Mouse (Mus musculus) stomach, postnatal 0 days (tissue): Measurements from ENCODE around the gene Glt28d2. TPM values are rescaled to one million over a fixed set of nuclear protein-coding genes. Genes with fewer than 3 reads are reported as not detected.

Source experiments
- ATAC-seq: fragments of 200-750 bp; cut with Nextera tagmentation; 2 replicates; pipeline ENCODE4 v1.8.0; 2017; ENCODE audit not compliant: low FRiP score, low TSS enrichment
- DNase-seq: peaks from one replicate; pipeline ENCODE4 v3.0.0-alpha.2; 2016; ENCODE audit warnings: low spot score
- H3K27ac ChIP-seq: fragments of 300-500 bp; sonication (generic); replicated peaks from 2 replicates; pipeline ENCODE4 v1.5.1; 2014; ENCODE audit warnings: mild to moderate bottlenecking, control low read depth
- H3K27me3 ChIP-seq: fragments of 300-500 bp; sonication (generic); 2 replicates; pipeline ENCODE4 v1.6.1; 2014; ENCODE audit warnings: low read length; ENCODE audit not compliant: control insufficient read depth, insufficient read depth
- H3K36me3 ChIP-seq: fragments of 300-500 bp; sonication (generic); 2 replicates; pipeline ENCODE4 v1.6.1; 2014; ENCODE audit warnings: low read length, mixed read lengths; ENCODE audit not compliant: control insufficient read depth, insufficient read depth
- H3K4me1 ChIP-seq: fragments of 300-500 bp; sonication (generic); replicated peaks from 2 replicates; pipeline ENCODE4 v1.6.1; 2014; ENCODE audit warnings: antibody characterized with exemption; ENCODE audit not compliant: control insufficient read depth, insufficient read depth
- H3K4me2 ChIP-seq: fragments of 300-500 bp; sonication (generic); replicated peaks from 2 replicates; pipeline ENCODE4 v1.6.1; 2014; ENCODE audit warnings: low read depth, mild to moderate bottlenecking, control low read depth, moderate library complexity
- H3K4me3 ChIP-seq: fragments of 300-500 bp; sonication (generic); 2 replicates; pipeline ENCODE4 v1.5.1; 2014; ENCODE audit warnings: low read depth, low read length, control low read depth
- H3K9ac ChIP-seq: fragments of 300-500 bp; sonication (generic); 2 replicates; pipeline ENCODE4 v1.6.1; 2014; ENCODE audit warnings: mild to moderate bottlenecking, low read length, control low read depth, mixed read lengths
- H3K9me3 ChIP-seq: fragments of 300-500 bp; sonication (generic); 2 replicates; pipeline ENCODE4 v1.6.1; 2016; ENCODE audit warnings: low read length; ENCODE audit not compliant: control insufficient read depth
- CTCF ChIP-seq: IDR thresholded peaks from 2 replicates; pipeline ENCODE4 v1.5.1; 2016; ENCODE audit warnings: antibody characterized with exemption, low read depth, mild to moderate bottlenecking, moderate library complexity
- EP300 ChIP-seq: optimal IDR thresholded peaks from 2 replicates; pipeline ENCODE3; 2016; ENCODE audit warnings: antibody characterized with exemption
- WGBS: fragments of 180-500 bp; shearing (Covaris S2); extraction: QIAGEN DNeasy Blood & Tissue Kit; methylation state at CpG from one replicate; pipeline ENCODE4 v1.1.7; 2014; 5-methylcytosine and 5-hydroxymethylcytosine counted together
- polyA plus RNA-seq: library from polyadenylated mRNA; unstranded; fragments of >200 nt; fragmentation: Nextera tagmentation; extraction: Ambion mirVana; gene quantifications from 2 replicates; pipeline ENCODE4 v1.2.1, GENCODE M21; 2015

Gene Glt28d2
- polyA plus RNA-seq, 1 experiment from 2014 or later, result 6.5 TPM

GRCm38 (mm10) chr3:85829047-85829446, 58.3 kb downstream of the Glt28d2 start:
- no peaks in the 10 kb centered on the region for H3K27me3 ChIP-seq
- TF ChIP-seq CTCF (no peak), EP300 (no peak)
- H3K4me2 ChIP-seq, result no peak overlapping the region
- H3K9me3 ChIP-seq, result no peaks in the 10 kb centered on the region
- H3K36me3 ChIP-seq, result no peaks in the 10 kb centered on the region
- H3K27ac ChIP-seq, result no peak overlapping the region
- 36% methylated on average over 4 of the region's 4 CpGs for WGBS
- no peak for DNase-seq
- H3K4me3 ChIP-seq, result no peak overlapping the region
- H3K9ac ChIP-seq, result no peak overlapping the region
- H3K4me1 ChIP-seq, result no peaks in the 10 kb centered on the region
- no peak; the same call in 1 of the 2 replicates for ATAC-seq

GRCm38 (mm10) chr3:85827815-85828214, 59.5 kb downstream of the Glt28d2 start:
- no peaks in the 10 kb centered on the region for H3K27me3 ChIP-seq
- H3K36me3 ChIP-seq, result no peaks in the 10 kb centered on the region
- TF ChIP-seq EP300, result no peak
- TF ChIP-seq CTCF, result no peak
- H3K27ac ChIP-seq, result no peak overlapping the region
- H3K4me1 ChIP-seq, result no peaks in the 10 kb centered on the region
- 76% methylated on average over 6 of the region's 6 CpGs for WGBS
- H3K9ac ChIP-seq, result no peak overlapping the region
- no peak overlapping the region for H3K4me2 ChIP-seq
- DNase-seq (no peak), ATAC-seq (no peak)
- no peaks in the 10 kb centered on the region for H3K9me3 ChIP-seq
- no peak overlapping the region for H3K4me3 ChIP-seq

GRCm38 (mm10) chr3:85827283-85827682, 60.0 kb downstream of the Glt28d2 start:
- 65% methylated on average over 4 of the region's 4 CpGs for WGBS
- H3K36me3 ChIP-seq, result no peaks in the 10 kb centered on the region
- H3K27me3 ChIP-seq, result no peaks in the 10 kb centered on the region
- DNase-seq (no peak), ATAC-seq (no peak)
- H3K27ac ChIP-seq, result no peak overlapping the region
- TF ChIP-seq CTCF (no peak), EP300 (no peak)
- no peaks in the 10 kb centered on the region for H3K9me3 ChIP-seq
- no peak overlapping the region for H3K4me3 ChIP-seq
- H3K9ac ChIP-seq, result no peak overlapping the region
- no peak overlapping the region for H3K4me2 ChIP-seq
- no peaks in the 10 kb centered on the region for H3K4me1 ChIP-seq

- ATAC-seq (no peak), DNase-seq (no peak)
- WGBS, result 68% methylated on average over 15 of the region's 15 CpGs
- H3K36me3 ChIP-seq, result no peaks in the 10 kb centered on the region
- H3K9me3 ChIP-seq, result no peaks in the 10 kb centered on the region
- no peaks in the 10 kb centered on the region for H3K27me3 ChIP-seq
- no peak overlapping the region for H3K27ac ChIP-seq
- no peak overlapping the region for H3K4me3 ChIP-seq
- H3K4me2 ChIP-seq, result no peak overlapping the region
- no peak overlapping the region for H3K9ac ChIP-seq
- H3K4me1 ChIP-seq, result no peaks in the 10 kb centered on the region
- no peak for TF ChIP-seq CTCF
Observed at GRCm38 (mm10) chr3:85820839-85821548, 66.3 kb downstream of the Glt28d2 start.

Other genes starting within 250 kb of the Glt28d2 start
- gene Fam160a1, start 70.2 kb downstream of the Glt28d2 start, polyA plus RNA-seq, result 8.9 and 9.4 TPM in 2 replicates
- gene Gm37240, start within 50 bp of the Glt28d2 start, polyA plus RNA-seq, result 18.1 and 20.5 TPM in 2 replicates
- 23.0 and 23.7 TPM in 2 replicates for gene Sh3d19, start 83.6 kb upstream of the Glt28d2 start, polyA plus RNA-seq
- gene Prss48, start 115.0 kb upstream of the Glt28d2 start, polyA plus RNA-seq, result not detected in 2 replicates